ENCODE assay signal across 10 mouse cellular contexts in genomic region chr17:42883315-42883714, GRCm38 (mm10). TPM values are rescaled to one million over a fixed set of nuclear protein-coding genes. Genes with fewer than 3 reads are reported as not detected.
DNase-seq lines count a peak whose midpoint lies in the region; ATAC-seq and TF ChIP-seq lines count a peak whose summit lies in the region.
"Had no signal": no experiment of that assay in that cellular context is flagged by ENCODE, and none has a peak within 500 bp of the region (broad histone marks: within the 10 kb centered on the region; RNA-seq: fewer than 3 reads in every experiment).

No protein-coding gene starts in this region.

- no peak overlapping the region for H3K4me2 ChIP-seq in kidney, embryonic 14.5 days (replicated peaks; ENCODE audit: low read depth, low read length)
- peak overlapping the region; percentile 73 for H3K4me2 ChIP-seq in liver, embryonic 12.5 days

- no peak for TF ChIP-seq CTCF in kidney, adult 2 months (conservative IDR thresholded peaks at IDR 0.05; ENCODE audit: insufficient read depth, insufficient read length, low read depth, low read length)
- TF ChIP-seq CTCF in lung, adult 2 months (IDR thresholded peaks at IDR 0.05; ENCODE audit: insufficient read depth, low read length) = no peak
- no peak for TF ChIP-seq CTCF in cerebellum, adult 2 months (IDR thresholded peaks at IDR 0.05; ENCODE audit: borderline replicate concordance, insufficient read depth, low read depth, low read length)

- DNase-seq in kidney, adult 2 months = no peak
- DNase-seq in 3T3-L1 (ENCODE audit: low read depth, low spot score) = peak; percentile 57
- DNase-seq in embryonic facial prominence, embryonic 10.5 days (ENCODE audit: low spot score) = peak; percentile 10
- no peak for DNase-seq in Muller cell, postnatal 12 days (ENCODE audit: inconsistent ontology term)
- DNase-seq in lung, adult 2 months = no peak
- DNase-seq in cerebellum, adult 2 months = no peak
- DNase-seq: kidney, postnatal 14 days had no signal

- H3K27me3 ChIP-seq in kidney, embryonic 14.5 days (ENCODE audit: control insufficient read depth, insufficient read depth, low read length) = no peaks in the 10 kb centered on the region
- H3K27me3 ChIP-seq in kidney, adult 2 months (replicated peaks; ENCODE audit: control insufficient read depth, insufficient read depth, low read length) = no peaks in the 10 kb centered on the region
- no peaks in the 10 kb centered on the region for H3K27me3 ChIP-seq in embryonic facial prominence, embryonic 10.5 days (replicated peaks; ENCODE audit: low read depth, poor library complexity, severe bottlenecking)
- no peaks in the 10 kb centered on the region for H3K27me3 ChIP-seq in liver, embryonic 12.5 days (replicated peaks)
- no peaks in the 10 kb centered on the region for H3K27me3 ChIP-seq in cerebellum, adult 2 months (ENCODE audit: control insufficient read depth, insufficient read depth, low read length)

- no peak overlapping the region for H3K4me3 ChIP-seq in kidney, embryonic 14.5 days (ENCODE audit: low read length)
- H3K4me3 ChIP-seq in kidney, adult 2 months (ENCODE audit: insufficient read depth, low read depth, low read length) = no peak overlapping the region
- no peak overlapping the region for H3K4me3 ChIP-seq in embryonic facial prominence, embryonic 10.5 days
- peak overlapping the region; percentile 44 for H3K4me3 ChIP-seq in liver, embryonic 12.5 days
- H3K4me3 ChIP-seq in lung, adult 2 months (replicated peaks; ENCODE audit: extremely low read depth, low read depth, low read length) = no peak overlapping the region
- no peak overlapping the region for H3K4me3 ChIP-seq in cerebellum, adult 2 months (replicated peaks; ENCODE audit: insufficient read depth, low read depth, low read length)

- H3K27ac ChIP-seq in kidney, embryonic 14.5 days (ENCODE audit: low read depth, low read length) = no peak overlapping the region
- no peak overlapping the region for H3K27ac ChIP-seq in kidney, adult 2 months (ENCODE audit: insufficient read depth, low read depth, low read length)
- no peak overlapping the region for H3K27ac ChIP-seq in embryonic facial prominence, embryonic 10.5 days (replicated peaks)
- H3K27ac ChIP-seq in liver, embryonic 12.5 days = peak overlapping the region; percentile 88
- no peak overlapping the region for H3K27ac ChIP-seq in cerebellum, adult 2 months (ENCODE audit: insufficient read depth, low read length)
- H3K27ac ChIP-seq: macrophage had no signal

- no peaks in the 10 kb centered on the region for H3K36me3 ChIP-seq in kidney, embryonic 14.5 days (ENCODE audit: control insufficient read depth, insufficient read depth, low read length)
- no peaks in the 10 kb centered on the region for H3K36me3 ChIP-seq in kidney, adult 2 months (ENCODE audit: control insufficient read depth, insufficient read depth, low read length)
- no peaks in the 10 kb centered on the region for H3K36me3 ChIP-seq in embryonic facial prominence, embryonic 10.5 days (replicated peaks)
- no peaks in the 10 kb centered on the region for H3K36me3 ChIP-seq in liver, embryonic 12.5 days

- H3K9ac ChIP-seq in kidney, embryonic 14.5 days (ENCODE audit: low read depth, low read length) = no peak overlapping the region
- peak overlapping the region; percentile 56 for H3K9ac ChIP-seq in liver, embryonic 12.5 days

- peak; percentile 73 for ATAC-seq in kidney, embryonic 14.5 days (ENCODE audit: low FRiP score, low TSS enrichment)
- peak; percentile 91 for ATAC-seq in liver, embryonic 12.5 days

- 35% methylated on average over 9 of the region's 9 CpGs for WGBS in kidney, embryonic 14.5 days
- WGBS in kidney, adult 2 months = 45% methylated on average over 9 of the region's 9 CpGs
- WGBS in embryonic facial prominence, embryonic 10.5 days = 71% methylated on average over 9 of the region's 9 CpGs
- WGBS in liver, embryonic 12.5 days (ENCODE audit: insufficient replicate concordance) = 35% methylated on average over 9 of the region's 9 CpGs
- 69% methylated on average over 9 of the region's 9 CpGs for WGBS in lung, adult 2 months
- WGBS in cerebellum, adult 2 months = 50% methylated on average over 9 of the region's 9 CpGs

- no peak for TF ChIP-seq POLR2A in kidney, adult 2 months (IDR thresholded peaks at IDR 0.05; ENCODE audit: low read depth, low read length)
- TF ChIP-seq POLR2A in lung, adult 2 months (IDR thresholded peaks at IDR 0.05; ENCODE audit: borderline replicate concordance, extremely low read depth, low read depth, low read length) = no peak
- TF ChIP-seq POLR2A in cerebellum, adult 2 months (IDR thresholded peaks at IDR 0.05; ENCODE audit: borderline replicate concordance, insufficient read depth, low read length) = no peak

- H3K9me3 ChIP-seq in kidney, embryonic 14.5 days (ENCODE audit: control insufficient read depth, low read length) = no peaks in the 10 kb centered on the region
- H3K9me3 ChIP-seq in embryonic facial prominence, embryonic 10.5 days = no peaks in the 10 kb centered on the region
- H3K9me3 ChIP-seq in liver, embryonic 12.5 days (replicated peaks) = no peaks in the 10 kb centered on the region

- no peaks in the 10 kb centered on the region for H3K4me1 ChIP-seq in kidney, embryonic 14.5 days (ENCODE audit: control insufficient read depth, insufficient read depth, low read length)
- H3K4me1 ChIP-seq in kidney, adult 2 months (ENCODE audit: control insufficient read depth, insufficient read depth, low read length) = no peaks in the 10 kb centered on the region
- peaks cover 5% of the 10 kb centered on the region; the same call in 1 of the 2 replicates for H3K4me1 ChIP-seq in embryonic facial prominence, embryonic 10.5 days
- H3K4me1 ChIP-seq in liver, embryonic 12.5 days = peaks cover 43% of the 10 kb centered on the region
- no peaks in the 10 kb centered on the region; the same call in 1 of the 2 replicates for H3K4me1 ChIP-seq in lung, adult 2 months (ENCODE audit: control insufficient read depth, insufficient read depth, low read length)
- no peaks in the 10 kb centered on the region for H3K4me1 ChIP-seq in cerebellum, adult 2 months (ENCODE audit: control insufficient read depth, insufficient read depth, low read length)

RNA-seq across cellular contexts. Expression of gene Cd2ap, which starts 6.8 kb away (rescaled TPM):
- 39.5 and 60.5 TPM in 2 replicates for polyA plus RNA-seq in kidney, embryonic 14.5 days (2014; fragmentation: Nextera tagmentation; extraction: Ambion mirVana)
- 14.6 and 19.1 TPM in 2 replicates for polyA plus RNA-seq in kidney, adult 2 months (2012; rRNA removed)
- polyA plus RNA-seq in embryonic facial prominence, embryonic 10.5 days (2016; fragmentation: Nextera tagmentation; extraction: Ambion mirVana) = 14.9 and 17.0 TPM in 2 replicates
- 17.3 and 17.9 TPM in 2 replicates for polyA plus RNA-seq in liver, embryonic 12.5 days (2016; fragmentation: Nextera tagmentation; extraction: Ambion mirVana)
- 13.9 and 14.6 TPM in 2 replicates for polyA plus RNA-seq in lung, adult 2 months (2012; rRNA removed)
- 19.3 and 20.1 TPM in 2 replicates for polyA plus RNA-seq in cerebellum, adult 2 months (2012; rRNA removed)

Comparison
In these comparisons a context has a peak if more than half of its experiments do, and no peak if none do; other contexts are left out.
1. DNase-seq: peak in 3T3-L1 (single experiment) and embryonic facial prominence, embryonic 10.5 days (single experiment); none in kidney, adult 2 months (single experiment), Muller cell, postnatal 12 days (single experiment), lung, adult 2 months (single experiment) and cerebellum, adult 2 months (0 of 2).